ENCODE assay signal across 8 mouse cellular contexts in genomic region chr15:79229058-79229821, GRCm38 (mm10). TPM values are rescaled to one million over a fixed set of nuclear protein-coding genes. Genes with fewer than 3 reads are reported as not detected.
DNase-seq lines count a peak whose midpoint lies in the region; ATAC-seq and TF ChIP-seq lines count a peak whose summit lies in the region.

Gene Pick1, plus strand, starts transcription at chr15:79229173.
Gene Gm49486, plus strand, starts transcription at chr15:79229391.

- under 1% methylated on average over 51 of the region's 51 CpGs for WGBS in hindbrain, postnatal 0 days

- peak within 1 kb of the TSS; percentile 83 for H3K9ac ChIP-seq in hindbrain, postnatal 0 days (replicated peaks; ENCODE audit: low read length)

- H3K36me3 ChIP-seq in hindbrain, postnatal 0 days (ENCODE audit: insufficient read depth, low read length): no peaks in the 10 kb centered on the region

- H3K27ac ChIP-seq in hindbrain, postnatal 0 days: peak within 1 kb of the TSS; percentile 91
- H3K27ac ChIP-seq in left cerebral cortex, adult 2 months: peak within 1 kb of the TSS; percentile 98

- ATAC-seq in hindbrain, postnatal 0 days: peak; percentile 91
- ATAC-seq in megakaryocyte, adult 5-6 weeks (ENCODE audit: poor library complexity, severe bottlenecking): peak; percentile 90

- H3K9me3 ChIP-seq in hindbrain, postnatal 0 days (ENCODE audit: low read length): no peaks in the 10 kb centered on the region

- H3K27me3 ChIP-seq in hindbrain, postnatal 0 days (ENCODE audit: insufficient read depth, low read length): no peaks in the 10 kb centered on the region

- TF ChIP-seq CTCF in hindbrain, postnatal 0 days (IDR thresholded peaks at IDR 0.05; ENCODE audit: low read depth): no peak
- no peak; the same call in 1 of the 2 replicates for TF ChIP-seq CTCF in left cerebral cortex, adult 2 months (IDR thresholded peaks at IDR 0.05)

- intact Hi-C loops in left cerebral cortex, adult 2 months (cut with DNase I): loop anchor here (10.0 kb wide), 1 partner anchor 426 kb away; the partner anchor contains the start of genes Cby1 and Fam227a

- H3K4me1 ChIP-seq in hindbrain, postnatal 0 days (ENCODE audit: insufficient read depth, low read length): peaks cover 3% of the 10 kb centered on the region; the same call in 1 of the 2 replicates

- peak within 1 kb of the TSS; percentile 92 for H3K4me2 ChIP-seq in hindbrain, postnatal 0 days (ENCODE audit: low read depth, low read length)

- peak; percentile 86 for DNase-seq in T-cell, adult 2 months (ENCODE audit: low spot score)
- peak; percentile 92 to 95 for DNase-seq in cerebellum, postnatal 36 days
- DNase-seq in gastrocnemius, adult 18-20 months (ENCODE audit: low spot score): peak; percentile 89
- DNase-seq in hindbrain, postnatal 0 days (ENCODE audit: low spot score): peak; percentile 93
- DNase-seq in left cerebral cortex, adult 2 months (ENCODE audit: extremely low spot score in 1 of 2, low spot score in 2 of 2): peak; percentile 82 to 90
- peak; percentile 86 for DNase-seq in right cerebral cortex, adult 2 months (ENCODE audit: low spot score in 2 of 2)
- DNase-seq in urinary bladder, postnatal 14 days (ENCODE audit: low spot score): peak; percentile 85

- H3K4me3 ChIP-seq in hindbrain, postnatal 0 days (ENCODE audit: low read length): peak within 1 kb of the TSS; percentile 65
- peak within 1 kb of the TSS; percentile 58 for H3K4me3 ChIP-seq in left cerebral cortex, adult 2 months

RNA-seq across cellular contexts. Expression of gene Pick1, which starts in this region (rescaled TPM):
- 10 to 100 TPM; 33.7 to 34.8 TPM for total RNA-seq in gastrocnemius, adult 18-20 months (2021)
- total RNA-seq in hindbrain, postnatal 0 days (2014; rRNA removed): 59.4 and 68.0 TPM in 2 replicates
- 67.7 and 70.0 TPM in 2 replicates for polyA plus RNA-seq in hindbrain, postnatal 0 days (2015; fragmentation: Nextera tagmentation; extraction: Ambion mirVana)
- 10 to 100 TPM; 55.7 to 57.8 TPM for total RNA-seq in left cerebral cortex, adult 2 months (2021)
- 2.8 and 3.0 TPM in 2 replicates for total RNA-seq in megakaryocyte, adult 5-6 weeks (2015)
- 4.5 and 5.1 TPM in 2 replicates for total RNA-seq in megakaryocyte, adult 5-6 weeks (2017)

RNA-seq across cellular contexts. Expression of gene Gm49486, which starts in this region (rescaled TPM):
- under 1 TPM; 0.55 to 0.69 TPM for total RNA-seq in gastrocnemius, adult 18-20 months (2021)
- total RNA-seq in hindbrain, postnatal 0 days (2014; rRNA removed): 0.61 and 1.7 TPM in 2 replicates
- polyA plus RNA-seq in hindbrain, postnatal 0 days (2015; fragmentation: Nextera tagmentation; extraction: Ambion mirVana): 1.5 and 2.1 TPM in 2 replicates
- total RNA-seq in left cerebral cortex, adult 2 months (2021): 1 to 10 TPM; 1.0 TPM
- 0.16 and 0.20 TPM in 2 replicates for total RNA-seq in megakaryocyte, adult 5-6 weeks (2015)
- not detected in 2 replicates for total RNA-seq in megakaryocyte, adult 5-6 weeks (2017)

Comparison
In these comparisons a context has a peak if more than half of its experiments do, and no peak if none do; other contexts are left out.
1. Peak in every context shown above with its lines: DNase-seq, ATAC-seq, H3K4me3 ChIP-seq and H3K27ac ChIP-seq.